ENCODE assay signal across 20 mouse cellular contexts in the genomic region with DNA sequence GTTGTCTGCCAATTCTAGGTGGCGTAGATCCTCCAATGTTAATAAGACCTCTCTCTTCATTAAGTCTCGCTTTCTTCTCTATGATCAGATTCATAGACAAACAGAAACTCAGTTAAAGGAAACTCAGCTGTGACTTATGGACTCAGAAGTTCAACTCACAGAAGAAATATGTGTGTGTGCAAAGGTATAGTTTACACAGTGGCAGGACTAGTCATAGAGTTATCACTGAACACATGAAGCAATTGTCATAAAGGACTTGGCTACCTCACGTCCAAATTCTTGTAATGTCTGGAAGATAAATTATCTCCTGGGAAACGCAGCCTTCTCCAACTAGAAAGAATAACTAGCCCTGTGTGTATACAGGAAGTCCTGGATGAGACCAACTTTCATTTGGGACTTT. TPM values are rescaled to one million over a fixed set of nuclear protein-coding genes. Genes with fewer than 3 reads are reported as not detected.
"Had no signal": no experiment of that assay in that cellular context is flagged by ENCODE, and none has a peak within 500 bp of the region (broad histone marks: within the 10 kb centered on the region; RNA-seq: fewer than 3 reads in every experiment).

No protein-coding gene starts in this region.

- DNase-seq: retina, postnatal 1 day; right cerebral cortex, adult 18-20 months; right cerebral cortex, postnatal 14 days; right cerebral cortex, postnatal 25 days; right cerebral cortex, postnatal 4 days; spleen, adult 18-20 months; thymus, adult 18-20 months; thymus, adult 2 months; thymus, postnatal 14 days; thymus, postnatal 25 days; thymus, postnatal 36 days; thymus, postnatal 4 days had no signal

- H3K36me3 ChIP-seq: neural tube, embryonic 15.5 days; stomach, embryonic 15.5 days had no signal

- H3K27ac ChIP-seq: neural tube, embryonic 15.5 days; stomach, embryonic 15.5 days; stomach, postnatal 0 days had no signal

- H3K4me1 ChIP-seq: neural tube, embryonic 15.5 days; stomach, embryonic 15.5 days had no signal

- H3K9me3 ChIP-seq: neural tube, embryonic 15.5 days; stomach, embryonic 15.5 days had no signal

- H3K9ac ChIP-seq: neural tube, embryonic 15.5 days; stomach, embryonic 15.5 days had no signal

- H3K27me3 ChIP-seq: neural tube, embryonic 15.5 days; stomach, embryonic 15.5 days had no signal

- H3K4me3 ChIP-seq: neural tube, embryonic 15.5 days; stomach, embryonic 15.5 days had no signal

- H3K4me2 ChIP-seq: neural tube, embryonic 15.5 days; stomach, embryonic 15.5 days had no signal

RNA-seq across cellular contexts. Expression of a gene that starts 9.4 kb away (rescaled TPM):
- total RNA-seq: neutrophil, adult 5-6 weeks had no signal
- polyA plus RNA-seq: neural tube, embryonic 14.5 days; neural tube, embryonic 15.5 days; stomach, embryonic 14.5 days; thymus, postnatal 0 days; urinary bladder, adult 2 months had no signal
